In genomic region chr10:116872016-116872410, GRCm38 (mm10) we compare ENCODE assay signal across 14 mouse cellular contexts. TPM values are rescaled to one million over a fixed set of nuclear protein-coding genes. Genes with fewer than 3 reads are reported as not detected.
A peak's percentile ranks its signal among the peaks of the same experiment; 100 is the strongest.
DNase-seq lines count a peak whose midpoint lies in the region; ATAC-seq and TF ChIP-seq lines count a peak whose summit lies in the region.
"Had no signal": no experiment of that assay in that cellular context is flagged by ENCODE, and none has a peak within 500 bp of the region (broad histone marks: within the 10 kb centered on the region; RNA-seq: fewer than 3 reads in every experiment).

No protein-coding gene starts in this region.

- DNase-seq in forebrain, embryonic 14.5 days (ENCODE audit: low spot score): no peak
- DNase-seq in kidney, postnatal 0 days (ENCODE audit: low spot score): no peak
- DNase-seq in kidney, postnatal 14 days: no peak
- peak; percentile 71 to 77 for DNase-seq in cerebellum, postnatal 10 days
- DNase-seq in left cerebral cortex, postnatal 10 days (ENCODE audit: extremely low spot score in 1 of 2, low spot score in 2 of 2): no peak
- DNase-seq in MN1 (ENCODE audit: low spot score): no peak
- DNase-seq: adrenal gland, postnatal 10 days; thymus, postnatal 25 days had no signal

- H3K4me1 ChIP-seq in forebrain, embryonic 14.5 days (ENCODE audit: control insufficient read depth, insufficient read depth, low read length): no peaks in the 10 kb centered on the region
- H3K4me1 ChIP-seq in forebrain, embryonic 13.5 days: no peaks in the 10 kb centered on the region
- no peaks in the 10 kb centered on the region for H3K4me1 ChIP-seq in kidney, postnatal 0 days (replicated peaks; ENCODE audit: insufficient read depth, low read length)
- peaks cover 11% of the 10 kb centered on the region for H3K4me1 ChIP-seq in neural tube, embryonic 15.5 days

- no peak for ATAC-seq in forebrain, embryonic 14.5 days
- ATAC-seq in forebrain, embryonic 13.5 days: no peak
- 0 out of 2 replicates have a peak, but pooled peaks have one; percentile 15 for ATAC-seq in kidney, postnatal 0 days (replicated peaks; ENCODE audit: low FRiP score, low read depth)
- ATAC-seq in neural tube, embryonic 15.5 days (ENCODE audit: low FRiP score): peak; percentile 63; the same call in 1 of the 2 replicates
- ATAC-seq: Patski had no signal

- WGBS in forebrain, embryonic 14.5 days: 83% methylated on average over 14 of the region's 14 CpGs
- WGBS in forebrain, embryonic 13.5 days: 82% methylated on average over 14 of the region's 14 CpGs
- 13% methylated on average over 14 of the region's 14 CpGs for WGBS in kidney, postnatal 0 days
- WGBS in neural tube, embryonic 15.5 days: 31% methylated on average over 14 of the region's 14 CpGs

- peak overlapping the region; percentile 5; the same call in 1 of the 2 replicates for H3K27ac ChIP-seq in forebrain, embryonic 14.5 days (ENCODE audit: low read depth, low read length)
- no peak overlapping the region for H3K27ac ChIP-seq in forebrain, embryonic 13.5 days
- no peak overlapping the region for H3K27ac ChIP-seq in kidney, postnatal 0 days
- no peak overlapping the region; the same call in 1 of the 2 replicates for H3K27ac ChIP-seq in neural tube, embryonic 15.5 days (replicated peaks)
- H3K27ac ChIP-seq: layer of hippocampus, adult 2 months had no signal

- H3K36me3 ChIP-seq in forebrain, embryonic 14.5 days (ENCODE audit: control insufficient read depth, insufficient read depth, low read length): no peaks in the 10 kb centered on the region
- H3K36me3 ChIP-seq in forebrain, embryonic 13.5 days (ENCODE audit: poor library complexity, severe bottlenecking): no peaks in the 10 kb centered on the region
- no peaks in the 10 kb centered on the region for H3K36me3 ChIP-seq in kidney, postnatal 0 days (ENCODE audit: insufficient read depth, low read length)
- H3K36me3 ChIP-seq in neural tube, embryonic 15.5 days: no peaks in the 10 kb centered on the region

- intact Hi-C loops in left cerebral cortex, postnatal 10 days (cut with DNase I): no loop called here

- H3K4me3 ChIP-seq in forebrain, embryonic 14.5 days (ENCODE audit: low read depth, low read length): no peak overlapping the region
- no peak overlapping the region for H3K4me3 ChIP-seq in forebrain, embryonic 13.5 days
- H3K4me3 ChIP-seq in kidney, postnatal 0 days (replicated peaks; ENCODE audit: low read depth, low read length): peak overlapping the region; percentile 24
- peak overlapping the region; percentile 12; the same call in 1 of the 2 replicates for H3K4me3 ChIP-seq in neural tube, embryonic 15.5 days (replicated peaks)
- H3K4me3 ChIP-seq: layer of hippocampus, adult 2 months; myocyte had no signal

- no peak for TF ChIP-seq CTCF in kidney, postnatal 0 days (IDR thresholded peaks at IDR 0.05; ENCODE audit: low read depth)

- H3K27me3 ChIP-seq in forebrain, embryonic 14.5 days (replicated peaks; ENCODE audit: control insufficient read depth, insufficient read depth, low read length): no peaks in the 10 kb centered on the region
- no peaks in the 10 kb centered on the region for H3K27me3 ChIP-seq in forebrain, embryonic 13.5 days
- H3K27me3 ChIP-seq in kidney, postnatal 0 days (ENCODE audit: insufficient read depth, low read length): no peaks in the 10 kb centered on the region
- H3K27me3 ChIP-seq in neural tube, embryonic 15.5 days (replicated peaks): no peaks in the 10 kb centered on the region
- H3K27me3 ChIP-seq: Patski had no signal

- H3K4me2 ChIP-seq in forebrain, embryonic 14.5 days (ENCODE audit: low read length): no peak overlapping the region
- no peak overlapping the region for H3K4me2 ChIP-seq in forebrain, embryonic 13.5 days
- peak overlapping the region; percentile 53 for H3K4me2 ChIP-seq in kidney, postnatal 0 days (ENCODE audit: low read length)
- peak overlapping the region; percentile 39 for H3K4me2 ChIP-seq in neural tube, embryonic 15.5 days

- H3K9ac ChIP-seq in forebrain, embryonic 14.5 days (ENCODE audit: low read length): no peak overlapping the region
- H3K9ac ChIP-seq in forebrain, embryonic 13.5 days: no peak overlapping the region
- H3K9ac ChIP-seq in kidney, postnatal 0 days (ENCODE audit: low read depth, low read length): 0 out of 2 replicates have a peak overlapping the region, but pooled peaks have one; percentile 13
- no peak overlapping the region for H3K9ac ChIP-seq in neural tube, embryonic 15.5 days (replicated peaks)

- H3K9me3 ChIP-seq in forebrain, embryonic 14.5 days (replicated peaks; ENCODE audit: control insufficient read depth, low read length): no peaks in the 10 kb centered on the region
- no peaks in the 10 kb centered on the region for H3K9me3 ChIP-seq in forebrain, embryonic 13.5 days (replicated peaks)
- H3K9me3 ChIP-seq in kidney, postnatal 0 days (replicated peaks; ENCODE audit: low read length): no peaks in the 10 kb centered on the region
- H3K9me3 ChIP-seq in neural tube, embryonic 15.5 days (replicated peaks): no peaks in the 10 kb centered on the region

RNA-seq across cellular contexts. Expression of gene Myrfl, which starts 24.7 kb away (rescaled TPM):
- polyA plus RNA-seq in forebrain, embryonic 14.5 days (2014; fragmentation: Nextera tagmentation; extraction: Ambion mirVana): 0.06 and 0.11 TPM in 2 replicates
- 0.05 and 0.10 TPM in 2 replicates for polyA plus RNA-seq in forebrain, embryonic 13.5 days (2015; fragmentation: Nextera tagmentation; extraction: Ambion mirVana)
- 0.04 and 0.06 TPM in 2 replicates for polyA plus RNA-seq in kidney, postnatal 0 days (2015; fragmentation: Nextera tagmentation; extraction: Ambion mirVana)
- 0.27 TPM in 1 of 2 replicates, not detected in the other for polyA plus RNA-seq in neural tube, embryonic 15.5 days (2015; fragmentation: Nextera tagmentation; extraction: Ambion mirVana)
- under 1 TPM; 0.58 to 0.71 TPM for total RNA-seq in left cerebral cortex, postnatal 10 days (2021)
- polyA plus RNA-seq: C2C12 had no signal

Comparison
In these comparisons a context has a peak if more than half of its experiments do, and no peak if none do; other contexts are left out.
1. ATAC-seq: peak in kidney, postnatal 0 days (single experiment) and neural tube, embryonic 15.5 days (single experiment); none in forebrain, embryonic 14.5 days (single experiment) and forebrain, embryonic 13.5 days (single experiment).
2. DNase-seq: peak in cerebellum, postnatal 10 days (2 of 2); none in forebrain, embryonic 14.5 days (single experiment), kidney, postnatal 0 days (single experiment), kidney, postnatal 14 days (single experiment), left cerebral cortex, postnatal 10 days (0 of 2) and MN1 (single experiment).
3. H3K4me2 ChIP-seq: peak in kidney, postnatal 0 days (single experiment) and neural tube, embryonic 15.5 days (single experiment); none in forebrain, embryonic 14.5 days (single experiment) and forebrain, embryonic 13.5 days (single experiment).
4. H3K4me3 ChIP-seq: peak in kidney, postnatal 0 days (single experiment) and neural tube, embryonic 15.5 days (single experiment); none in forebrain, embryonic 14.5 days (single experiment) and forebrain, embryonic 13.5 days (single experiment).